Mouse (Mus musculus): ENCODE results near the gene Vwa5b1. TPM values are rescaled to one million over a fixed set of nuclear protein-coding genes. Genes with fewer than 3 reads are reported as not detected.
A peak's percentile ranks its signal among the peaks of the same experiment; 100 is the strongest.

Vwa5b1 gene
- total and polyA plus RNA-seq, 2 experiments from 2014 or later: 1.5 to 9.2 TPM

- no peak for DNase-seq
- ATAC-seq: no peak
- TF ChIP-seq CTCF (IDR thresholded peaks at IDR 0.05; ENCODE audit: low read depth): no peak
- whole genome bisulfite sequencing: 60% methylated on average over 7 of the region's 7 CpGs
- Histone ChIP-seq H3K9ac (no peak overlapping the region), H3K9me3 (ENCODE audit: low read length) (no peaks in the 10 kb centered on the region), H3K36me3 (ENCODE audit: insufficient read depth) (no peaks in the 10 kb centered on the region), H3K4me2 (ENCODE audit: low read depth) (no peak overlapping the region), H3K4me3 (ENCODE audit: low read depth, low read length) (no peak overlapping the region), H3K27me3 (ENCODE audit: insufficient read depth, low read length) (no peaks in the 10 kb centered on the region), H3K27ac (ENCODE audit: low read depth, low read length) (no peak overlapping the region), H3K4me1 (ENCODE audit: insufficient read depth) (no peaks in the 10 kb centered on the region; the same call in 1 of the 2 replicates)
These were observed 111.9 kb downstream of the Vwa5b1 start for GRCm38 (mm10) chr4:138523775-138524174.

- no peak for TF ChIP-seq CTCF (IDR thresholded peaks at IDR 0.05; ENCODE audit: low read depth)
- ATAC-seq (peak; percentile 65), DNase-seq (peak; percentile 50)
- Histone ChIP-seq H3K4me1 (ENCODE audit: insufficient read depth) (peaks cover 11% of the 10 kb centered on the region; the same call in 1 of the 2 replicates), H3K9me3 (ENCODE audit: low read length) (no peaks in the 10 kb centered on the region), H3K36me3 (ENCODE audit: insufficient read depth) (no peaks in the 10 kb centered on the region), H3K27me3 (ENCODE audit: insufficient read depth, low read length) (no peaks in the 10 kb centered on the region), H3K4me2 (ENCODE audit: low read depth) (no peak overlapping the region), H3K4me3 (ENCODE audit: low read depth, low read length) (no peak overlapping the region), H3K27ac (ENCODE audit: low read depth, low read length) (no peak overlapping the region), H3K9ac (no peak overlapping the region)
- 9% methylated on average over 7 of the region's 7 CpGs for WGBS
These were observed 113.4 kb downstream of the Vwa5b1 start for GRCm38 (mm10) chr4:138522296-138522695.

GRCm38 (mm10) chr4:138517153-138517789 is 118.4 kb downstream of the Vwa5b1 start:
- DNase-seq: peak; percentile 87
- Histone ChIP-seq H3K36me3 (ENCODE audit: insufficient read depth) (no peaks in the 10 kb centered on the region), H3K27ac (ENCODE audit: low read depth, low read length) (peak overlapping the region; percentile 79), H3K4me1 (ENCODE audit: insufficient read depth) (peaks cover 17% of the 10 kb centered on the region), H3K9me3 (ENCODE audit: low read length) (no peaks in the 10 kb centered on the region), H3K27me3 (ENCODE audit: insufficient read depth, low read length) (no peaks in the 10 kb centered on the region), H3K9ac (no peak overlapping the region), H3K4me3 (ENCODE audit: low read depth, low read length) (no peak overlapping the region), H3K4me2 (ENCODE audit: low read depth) (peak overlapping the region; percentile 32)
- WGBS: 16% methylated on average over 9 of the region's 9 CpGs
- TF ChIP-seq CTCF (IDR thresholded peaks at IDR 0.05; ENCODE audit: low read depth): no peak
- ATAC-seq: peak; percentile 89

GRCm38 (mm10) chr4:138516448-138516847 is 119.2 kb downstream of the Vwa5b1 start:
- no peak for ATAC-seq
- H3K4me1 ChIP-seq (ENCODE audit: insufficient read depth): peaks cover 17% of the 10 kb centered on the region
- H3K27me3 ChIP-seq (ENCODE audit: insufficient read depth, low read length): no peaks in the 10 kb centered on the region
- H3K36me3 ChIP-seq (ENCODE audit: insufficient read depth): no peaks in the 10 kb centered on the region
- H3K4me2 ChIP-seq (ENCODE audit: low read depth): no peak overlapping the region
- DNase-seq: no peak
- WGBS: 78% methylated on average over 3 of the region's 3 CpGs
- peak overlapping the region; percentile 79 for H3K27ac ChIP-seq (ENCODE audit: low read depth, low read length)
- H3K4me3 ChIP-seq (ENCODE audit: low read depth, low read length): no peak overlapping the region
- no peaks in the 10 kb centered on the region for H3K9me3 ChIP-seq (ENCODE audit: low read length)
- H3K9ac ChIP-seq: no peak overlapping the region
- TF ChIP-seq CTCF (IDR thresholded peaks at IDR 0.05; ENCODE audit: low read depth): no peak

Other genes with a start within 250 kb of the Vwa5b1 start
- 11.9 and 14.7 TPM in 2 replicates for gene Fam43b, start 239.4 kb downstream of the Vwa5b1 start, total RNA-seq (2014; rRNA removed)
- gene Fam43b, start 239.4 kb downstream of the Vwa5b1 start, polyA plus RNA-seq (2015; fragmentation: Nextera tagmentation; extraction: Ambion mirVana): 18.9 and 22.6 TPM in 2 replicates
- 30.1 and 32.4 TPM in 2 replicates for gene Mul1, start 201.2 kb downstream of the Vwa5b1 start, total RNA-seq (2014; rRNA removed)
- 13.5 and 19.4 TPM in 2 replicates for gene Mul1, start 201.2 kb downstream of the Vwa5b1 start, polyA plus RNA-seq (2015; fragmentation: Nextera tagmentation; extraction: Ambion mirVana)
- gene Camk2n1, start 181.6 kb downstream of the Vwa5b1 start, total RNA-seq (2014; rRNA removed): 45.9 and 48.3 TPM in 2 replicates
- gene Camk2n1, start 181.6 kb downstream of the Vwa5b1 start, polyA plus RNA-seq (2015; fragmentation: Nextera tagmentation; extraction: Ambion mirVana): 17.1 and 21.4 TPM in 2 replicates
- 0.24 and 0.77 TPM in 2 replicates for gene Pla2g2c, start 88.9 kb upstream of the Vwa5b1 start, total RNA-seq (2014; rRNA removed)
- 0.28 and 0.42 TPM in 2 replicates for gene Pla2g2c, start 88.9 kb upstream of the Vwa5b1 start, polyA plus RNA-seq (2015; fragmentation: Nextera tagmentation; extraction: Ambion mirVana)
- 4.0 and 5.6 TPM in 2 replicates for gene Ubxn10, start 101.3 kb upstream of the Vwa5b1 start, total RNA-seq (2014; rRNA removed)
- gene Ubxn10, start 101.3 kb upstream of the Vwa5b1 start, polyA plus RNA-seq (2015; fragmentation: Nextera tagmentation; extraction: Ambion mirVana): 2.4 and 3.5 TPM in 2 replicates
- 0.23 TPM in 1 of 2 replicates, not detected in the other for gene Pla2g2f, start 121.7 kb upstream of the Vwa5b1 start, total RNA-seq (2014; rRNA removed)
- not detected in 2 replicates for gene Pla2g2f, start 121.7 kb upstream of the Vwa5b1 start, polyA plus RNA-seq (2015; fragmentation: Nextera tagmentation; extraction: Ambion mirVana)
- 0.38 TPM in 1 of 2 replicates, not detected in the other for gene Pla2g2d, start 139.9 kb upstream of the Vwa5b1 start, total RNA-seq (2014; rRNA removed)
- gene Pla2g2d, start 139.9 kb upstream of the Vwa5b1 start, polyA plus RNA-seq (2015; fragmentation: Nextera tagmentation; extraction: Ambion mirVana): 0.23 TPM in 1 of 2 replicates, not detected in the other
- 0.15 and 2.9 TPM in 2 replicates for gene Pla2g5, start 227.6 kb upstream of the Vwa5b1 start, total RNA-seq (2014; rRNA removed)
- 1.1 and 1.5 TPM in 2 replicates for gene Pla2g5, start 227.6 kb upstream of the Vwa5b1 start, polyA plus RNA-seq (2015; fragmentation: Nextera tagmentation; extraction: Ambion mirVana)
- gene Gm13030, start 238.1 kb upstream of the Vwa5b1 start, total RNA-seq (2014; rRNA removed): not detected in 2 replicates
- not detected in 2 replicates for gene Gm13030, start 238.1 kb upstream of the Vwa5b1 start, polyA plus RNA-seq (2015; fragmentation: Nextera tagmentation; extraction: Ambion mirVana)
- not detected in 2 replicates for gene Pla2g2e, start 242.1 kb upstream of the Vwa5b1 start, total RNA-seq (2014; rRNA removed)
- not detected in 2 replicates for gene Pla2g2e, start 242.1 kb upstream of the Vwa5b1 start, polyA plus RNA-seq (2015; fragmentation: Nextera tagmentation; extraction: Ambion mirVana)

All from forebrain, postnatal 0 days (tissue).